Mouse (Mus musculus) kidney, adult 9 months (tissue): ENCODE measurements around the gene Mybbp1a.

Experiments used
- DNase-seq: peaks from one replicate; pipeline ENCODE4 v3.0.0; 2022

Gene Mybbp1a

DNA sequence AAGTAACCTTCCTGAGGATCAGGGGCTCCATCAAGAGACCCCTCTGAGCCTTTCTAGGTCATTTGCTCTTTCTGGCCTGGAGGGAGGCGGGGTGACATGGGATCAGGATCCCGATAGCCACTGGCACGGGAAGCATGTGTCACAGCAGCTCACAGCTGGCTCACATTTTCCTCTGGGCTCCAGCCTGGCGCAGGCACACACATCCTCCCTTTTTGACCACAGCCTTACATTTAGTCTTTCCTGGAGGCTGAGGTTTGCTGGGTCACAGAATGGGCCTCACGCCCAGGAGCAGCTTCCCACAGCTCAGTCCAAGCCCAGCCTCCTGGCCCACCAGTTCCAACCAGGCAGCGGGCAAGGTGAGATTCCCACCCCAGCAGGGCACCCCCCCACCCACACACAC is 37.1 kb downstream of the Mybbp1a start:
- DNase-seq, result no peak

DNA sequence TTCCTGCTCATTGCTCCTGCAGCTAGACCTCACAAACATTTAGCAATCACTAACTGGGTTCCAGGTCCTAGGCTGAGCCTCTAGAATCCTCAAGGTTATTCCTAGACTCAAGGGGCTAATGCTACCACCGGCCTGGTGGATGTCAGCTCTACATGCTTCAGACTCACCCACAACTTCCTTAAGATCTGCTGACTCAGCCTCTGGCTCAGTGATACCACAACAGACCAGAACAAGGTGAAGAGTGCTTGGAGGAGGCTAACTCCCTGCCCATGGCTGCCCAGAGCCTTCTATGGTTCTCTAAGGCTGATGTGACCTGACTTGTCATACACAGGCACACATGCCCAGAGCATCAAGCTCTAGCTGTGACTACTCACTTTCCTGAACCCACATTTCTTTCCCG is 38.3 kb downstream of the Mybbp1a start:
- DNase-seq, result no peak

GRCm38 (mm10) chr11:72481313-72481712 is 40.2 kb downstream of the Mybbp1a start:
- no peak for DNase-seq

DNA sequence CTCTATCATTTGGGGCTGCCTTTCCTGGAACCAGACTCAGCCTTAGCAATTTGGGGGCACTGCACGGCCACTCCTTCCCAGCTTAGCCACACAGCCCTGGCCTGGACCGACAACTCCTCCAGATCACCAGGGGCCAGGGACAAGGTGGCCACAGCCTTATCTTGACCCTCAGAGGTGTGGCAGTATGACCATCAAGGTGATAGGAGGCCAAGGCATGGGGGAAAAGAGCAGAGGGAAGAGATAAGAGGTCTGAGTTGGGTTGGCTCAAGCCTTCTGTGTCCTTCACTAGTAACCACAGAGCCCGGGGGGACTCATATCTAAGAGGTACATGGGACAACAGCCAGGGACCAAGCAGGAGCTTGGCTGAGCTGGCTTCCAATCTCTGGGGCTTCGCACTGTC is 40.8 kb downstream of the Mybbp1a start:
- no peak for DNase-seq

GRCm38 (mm10) chr11:72484549-72484948 is 43.4 kb downstream of the Mybbp1a start:
- no peak for DNase-seq

DNA sequence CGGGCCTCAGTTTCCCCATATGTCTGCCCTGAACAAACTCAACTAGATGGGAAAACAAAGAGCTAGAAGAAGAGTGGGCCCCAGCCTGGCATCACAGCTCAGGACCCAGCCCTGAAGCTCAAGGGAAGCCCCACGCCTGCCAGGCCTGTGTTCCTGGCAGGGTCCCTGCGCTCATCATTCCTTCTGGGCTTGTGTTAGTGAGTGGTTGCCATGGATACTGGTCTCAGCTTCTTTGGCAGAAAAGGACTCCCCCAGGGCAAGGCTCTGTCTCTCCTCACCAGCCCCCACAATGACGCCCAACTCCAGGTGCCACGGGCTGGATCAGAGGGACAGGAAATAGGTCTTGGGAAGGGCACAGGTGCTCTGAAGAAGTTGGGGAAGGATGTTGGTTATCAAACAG is 44.0 kb downstream of the Mybbp1a start:
- no peak for DNase-seq

DNA sequence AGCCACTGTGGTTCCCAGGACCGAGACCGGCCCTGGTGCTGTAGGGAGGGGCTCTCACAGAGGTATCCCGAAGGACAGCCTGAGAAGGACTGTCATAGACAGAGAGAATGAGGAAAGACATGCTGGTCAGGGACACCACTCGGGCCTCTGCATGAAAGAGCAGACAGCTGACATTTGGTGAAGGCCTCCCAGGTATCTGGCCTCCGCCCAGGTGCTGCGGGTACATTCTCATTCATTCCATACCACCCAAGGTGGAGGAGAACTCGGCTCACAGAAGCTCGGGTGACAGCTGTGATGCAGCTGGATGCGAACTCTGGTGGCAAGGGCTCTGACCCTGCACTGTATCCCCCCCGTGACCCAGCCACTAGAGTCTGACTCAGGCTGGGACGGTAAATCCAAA is 44.8 kb downstream of the Mybbp1a start:
- DNase-seq, result no peak

GRCm38 (mm10) chr11:72487171-72487570 is 46.0 kb downstream of the Mybbp1a start:
- DNase-seq, result no peak

DNA sequence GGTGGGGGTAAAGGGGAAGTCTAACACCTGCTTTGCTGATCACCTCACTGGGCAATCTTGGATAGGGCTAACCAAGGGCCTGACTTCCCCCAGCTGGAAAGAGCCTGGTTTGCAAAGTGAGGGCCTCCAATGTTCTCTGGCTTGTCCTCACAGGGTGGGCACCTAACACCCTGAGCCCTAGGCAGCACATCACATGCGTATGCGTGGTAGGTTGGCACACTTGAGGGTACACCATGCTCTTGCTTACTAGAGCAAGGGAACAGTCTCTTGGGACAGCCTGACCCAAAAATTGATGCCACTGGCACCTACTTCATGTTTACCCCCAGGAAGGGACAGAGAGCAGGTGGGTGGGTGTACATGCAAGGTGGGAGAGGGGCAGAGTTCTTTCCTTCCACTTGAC is 46.6 kb downstream of the Mybbp1a start:
- DNase-seq, result no peak

- DNase-seq, result no peak
Measured at GRCm38 (mm10) chr11:72488753-72489271, 47.7 kb downstream of the Mybbp1a start.

- no peak for DNase-seq
Measured at GRCm38 (mm10) chr11:72489397-72489796, 48.2 kb downstream of the Mybbp1a start.

DNA sequence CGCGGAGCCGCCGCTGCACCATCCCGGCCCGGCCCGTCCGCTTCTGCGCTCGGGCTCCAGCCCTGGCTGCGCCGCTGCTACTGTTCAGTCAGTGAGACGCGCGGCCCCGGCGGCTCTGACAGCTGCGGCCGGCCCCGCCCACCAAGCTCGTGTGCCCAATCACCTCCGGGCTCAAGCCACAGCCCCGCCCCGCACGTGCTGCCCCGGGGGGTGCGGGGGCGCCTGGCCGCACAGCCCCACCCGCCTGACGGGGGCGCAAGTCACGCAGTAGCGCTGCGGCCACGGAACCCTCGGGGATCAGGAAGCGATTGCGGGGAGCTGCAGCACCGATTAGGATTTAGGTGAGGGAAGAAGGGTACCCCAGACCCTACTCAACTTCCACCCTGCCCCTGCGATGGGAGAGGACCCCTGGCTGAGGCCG is 48.7 kb downstream of the Mybbp1a start, which contains the start of gene Spns2:
Spns2 (minus strand) TSS at position 24 of the 421 bp plus-strand sequence.
- DNase-seq, result peak; percentile 96

GRCm38 (mm10) chr11:72491130-72491960 is 50.2 kb downstream of the Mybbp1a start:
- DNase-seq, result no peak

DNA sequence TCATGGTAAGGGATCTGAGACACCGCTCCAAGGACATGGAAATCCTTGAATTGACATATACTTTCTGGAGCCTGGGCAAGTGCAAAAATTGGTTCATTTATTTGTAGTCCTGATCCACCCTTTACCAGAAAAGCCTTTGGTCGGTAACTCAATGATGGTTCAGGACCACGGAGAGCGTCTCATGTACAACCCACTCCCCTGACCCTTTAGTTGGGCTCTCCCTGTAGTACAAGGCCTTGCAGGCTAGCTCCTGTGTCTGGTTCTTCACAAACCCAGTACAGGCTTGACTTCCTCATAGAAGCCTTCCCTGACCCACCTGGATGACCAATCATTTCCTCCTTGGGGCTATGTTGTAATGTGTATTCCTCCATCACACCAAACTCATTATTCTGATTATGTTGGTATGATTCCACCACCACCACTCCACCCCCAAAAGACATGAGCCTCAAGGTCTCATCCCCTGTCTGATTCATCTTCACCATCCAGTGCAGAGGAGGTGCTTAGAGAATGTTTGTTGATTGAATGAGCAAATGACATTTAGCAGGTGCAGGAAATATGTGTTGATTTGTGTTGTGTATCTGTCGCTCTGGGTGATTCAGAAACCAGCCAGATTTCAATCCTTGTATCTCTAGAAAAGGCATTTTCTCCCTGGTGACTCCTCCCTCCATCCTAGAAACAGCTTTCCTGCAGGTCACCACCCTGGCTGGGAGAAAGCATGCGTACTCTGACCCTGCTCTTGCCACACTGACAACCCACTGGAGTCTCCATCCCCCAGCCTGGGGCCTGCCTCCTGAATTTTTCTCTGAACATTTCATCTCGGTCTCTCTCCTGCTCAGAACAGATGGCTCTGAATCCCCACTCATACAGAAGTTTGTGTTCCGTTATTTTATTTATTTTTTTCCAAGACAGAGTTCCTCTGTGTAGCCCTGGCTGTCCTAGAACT is 53.2 kb downstream of the Mybbp1a start:
- peak; percentile 38 for DNase-seq

DNA sequence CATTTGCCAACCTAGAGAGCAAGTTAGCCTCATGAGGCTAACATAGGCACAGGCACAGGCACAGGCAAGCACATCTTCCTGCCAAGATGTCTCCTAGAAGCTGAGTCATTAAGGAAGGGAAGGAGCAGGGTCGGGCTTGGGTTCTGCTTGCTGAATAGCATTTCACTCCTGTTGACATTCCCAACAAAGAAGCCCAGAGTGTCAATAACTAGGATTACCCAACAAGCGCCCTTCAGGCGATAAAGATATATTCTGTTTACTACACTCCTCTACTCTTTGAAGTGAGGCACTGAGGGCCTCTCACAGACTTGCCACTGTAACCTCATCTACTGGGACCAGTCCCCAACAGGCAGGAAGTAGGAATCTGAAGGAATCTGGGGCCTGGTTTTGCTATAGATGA is 54.9 kb downstream of the Mybbp1a start:
- no peak for DNase-seq

DNA sequence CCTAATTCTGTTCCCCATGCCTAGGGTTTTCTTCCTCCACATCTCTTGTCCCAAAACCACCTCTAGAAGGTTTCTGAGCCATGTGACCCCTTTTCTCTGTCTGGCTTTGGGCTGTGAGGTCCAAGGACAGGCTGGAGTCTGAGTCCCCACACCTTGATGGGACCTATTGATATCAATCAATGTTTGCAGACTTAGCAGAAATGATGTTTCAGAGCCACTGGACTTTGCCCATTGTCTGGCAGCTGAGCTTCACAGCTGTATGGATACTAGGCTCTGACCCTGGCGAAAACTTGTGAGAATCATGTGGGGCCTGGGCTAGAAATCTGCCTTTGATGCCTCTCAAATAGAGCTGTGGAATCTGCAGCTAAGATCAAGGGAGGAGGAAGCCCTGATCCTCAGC is 55.6 kb downstream of the Mybbp1a start:
- no peak for DNase-seq

DNA sequence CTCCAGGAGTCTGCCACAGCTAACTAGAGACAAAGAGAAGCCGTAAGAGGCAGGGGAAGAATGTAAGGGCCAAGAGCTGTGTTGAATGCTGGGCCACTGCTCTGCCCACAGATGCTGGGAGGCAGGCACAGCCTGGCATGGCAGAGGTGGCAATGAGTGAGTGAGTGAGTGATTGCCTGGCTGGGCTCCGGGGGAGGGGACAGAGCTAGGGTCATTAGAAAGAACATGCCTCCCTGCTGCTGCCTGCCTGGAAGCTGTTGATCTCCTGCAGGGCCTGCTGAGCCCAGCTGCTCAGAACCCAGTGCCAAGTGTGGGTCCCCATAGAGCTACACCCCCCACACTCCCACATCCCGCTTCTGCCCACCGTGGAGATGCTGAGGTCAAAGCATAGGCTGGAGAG is 56.2 kb downstream of the Mybbp1a start:
- DNase-seq, result no peak

DNA sequence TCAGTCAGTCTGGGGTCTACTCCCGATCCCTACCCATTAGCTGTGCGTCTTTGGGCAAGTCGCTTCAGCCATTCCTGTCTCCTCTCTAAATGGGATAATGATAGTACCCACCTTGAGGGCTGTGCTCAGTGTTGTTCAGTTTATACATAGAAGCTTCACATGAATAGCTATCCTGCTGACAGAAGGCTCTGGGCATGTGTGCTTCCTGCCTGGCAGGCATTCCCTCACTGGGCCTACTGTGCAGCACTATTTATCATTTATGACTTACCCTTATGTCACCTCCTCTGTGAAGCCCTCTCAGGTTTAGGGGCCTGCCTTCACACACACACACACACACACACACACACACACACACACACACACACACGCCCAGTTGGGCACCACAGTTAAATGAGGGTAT is 59.0 kb downstream of the Mybbp1a start:
- no peak for DNase-seq
